Comparison of ENCODE assay signal across 9 mouse cellular contexts in the genomic region with DNA sequence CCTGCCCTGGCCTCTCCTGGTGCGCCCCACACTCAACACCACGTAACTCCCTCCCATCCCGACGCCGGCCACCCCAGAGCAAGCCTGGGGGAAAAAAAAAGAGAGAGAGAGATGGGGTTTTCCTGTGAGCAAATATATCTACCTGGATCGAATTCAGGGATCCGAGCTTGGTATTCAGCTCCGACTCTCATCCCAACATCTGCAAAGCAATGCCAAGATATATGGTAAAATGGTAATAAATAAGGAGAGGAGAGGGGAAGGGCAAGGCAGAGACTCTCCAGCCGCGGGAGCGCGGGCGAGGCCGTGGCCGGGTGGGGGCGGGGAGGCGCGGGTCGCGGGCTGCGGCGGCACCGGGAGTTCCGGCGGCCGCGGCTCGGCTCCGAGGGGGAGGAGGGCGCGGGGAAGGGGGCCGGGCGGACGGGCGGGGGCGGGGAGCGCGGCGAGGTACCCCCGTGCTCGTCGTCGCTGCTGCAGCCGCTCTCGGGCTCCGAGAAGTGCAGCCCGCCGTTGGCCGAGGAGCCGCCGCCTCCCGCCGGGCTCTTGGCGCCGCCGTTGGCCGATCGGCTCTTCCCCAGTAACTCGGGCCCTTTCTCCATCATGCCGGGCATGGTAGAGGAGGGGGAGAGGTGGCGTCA. TPM values are rescaled to one million over a fixed set of nuclear protein-coding genes. Genes with fewer than 3 reads are reported as not detected.
A peak's percentile ranks its signal among the peaks of the same experiment; 100 is the strongest.
DNase-seq lines count a peak whose midpoint lies in the region; ATAC-seq and TF ChIP-seq lines count a peak whose summit lies in the region.
"Had no signal": no experiment of that assay in that cellular context is flagged by ENCODE, and none has a peak within 500 bp of the region (broad histone marks: within the 10 kb centered on the region; RNA-seq: fewer than 3 reads in every experiment).

No protein-coding gene starts in this region.

- no peaks in the 10 kb centered on the region for H3K9me3 ChIP-seq in heart, embryonic 10.5 days
- no peaks in the 10 kb centered on the region for H3K9me3 ChIP-seq in hindbrain, embryonic 10.5 days
- no peaks in the 10 kb centered on the region for H3K9me3 ChIP-seq in liver, embryonic 16.5 days (replicated peaks; ENCODE audit: control insufficient read depth, low read length)

- peak overlapping the region; percentile 99 for H3K27ac ChIP-seq in heart, embryonic 10.5 days
- peak overlapping the region; percentile 97 for H3K27ac ChIP-seq in hindbrain, embryonic 10.5 days
- H3K27ac ChIP-seq in liver, embryonic 16.5 days (ENCODE audit: low read length), result peak overlapping the region; percentile 85
- peak overlapping the region; percentile 89 for H3K27ac ChIP-seq in small intestine, adult 2 months (ENCODE audit: insufficient read depth, low read depth, low read length)

- H3K9ac ChIP-seq in liver, embryonic 16.5 days (ENCODE audit: low read depth, low read length), result peak overlapping the region; percentile 92

- no peaks in the 10 kb centered on the region for H3K36me3 ChIP-seq in heart, embryonic 10.5 days
- H3K36me3 ChIP-seq in hindbrain, embryonic 10.5 days, result no peaks in the 10 kb centered on the region
- H3K36me3 ChIP-seq in liver, embryonic 16.5 days (ENCODE audit: control insufficient read depth, insufficient read depth), result no peaks in the 10 kb centered on the region
- H3K36me3 ChIP-seq in small intestine, adult 2 months (ENCODE audit: control insufficient read depth, insufficient read depth, low read length), result peaks cover 3% of the 10 kb centered on the region; the same call in 1 of the 2 replicates

- peak; percentile 1 for ATAC-seq in CD4-positive, CD25-positive, alpha-beta regulatory T cell, adult 4 months
- peak; percentile 23 for ATAC-seq in liver, embryonic 16.5 days (ENCODE audit: low read depth)

- TF ChIP-seq POLR2A in small intestine, adult 2 months (IDR thresholded peaks at IDR 0.05; ENCODE audit: low read depth, low read length), result 0 out of 2 replicates have a peak, but pooled peaks have one; percentile 36

- peak; percentile 78 for DNase-seq in heart, embryonic 10.5 days (ENCODE audit: low spot score)
- no peak for DNase-seq in heart, postnatal 4 days
- DNase-seq in adrenal gland, postnatal 4 days (ENCODE audit: low spot score in 2 of 2), result peak; percentile 10 to 21
- DNase-seq in hindbrain, embryonic 10.5 days (ENCODE audit: low spot score), result peak; percentile 62
- DNase-seq in B cell, adult 2 months, result no peak

- H3K4me1 ChIP-seq in heart, embryonic 10.5 days, result peaks cover 17% of the 10 kb centered on the region
- peaks cover 23% of the 10 kb centered on the region for H3K4me1 ChIP-seq in hindbrain, embryonic 10.5 days (replicated peaks)
- H3K4me1 ChIP-seq in liver, embryonic 16.5 days (ENCODE audit: control insufficient read depth, low read depth, low read length), result peaks cover 17% of the 10 kb centered on the region
- H3K4me1 ChIP-seq in small intestine, adult 2 months (ENCODE audit: control insufficient read depth, insufficient read depth, insufficient read length, low read length), result no peaks in the 10 kb centered on the region

- H3K4me2 ChIP-seq in liver, embryonic 16.5 days (ENCODE audit: low read depth, low read length), result peak overlapping the region; percentile 99

- TF ChIP-seq CTCF in small intestine, adult 2 months (IDR thresholded peaks at IDR 0.05; ENCODE audit: extremely low read depth, insufficient read length, insufficient replicate concordance, low read depth, low read length), result no peak

- H3K27me3 ChIP-seq in heart, embryonic 10.5 days (ENCODE audit: insufficient read depth, poor library complexity, severe bottlenecking), result no peaks in the 10 kb centered on the region
- H3K27me3 ChIP-seq in hindbrain, embryonic 10.5 days (ENCODE audit: insufficient read depth, poor library complexity, severe bottlenecking), result no peaks in the 10 kb centered on the region
- H3K27me3 ChIP-seq in liver, embryonic 16.5 days (ENCODE audit: control insufficient read depth, insufficient read depth, low read depth, low read length), result no peaks in the 10 kb centered on the region
- H3K27me3 ChIP-seq in small intestine, adult 2 months (ENCODE audit: control insufficient read depth, insufficient read depth, low read length), result no peaks in the 10 kb centered on the region

- WGBS in heart, embryonic 10.5 days, result under 1% methylated on average over 42 of the region's 61 CpGs
- WGBS in hindbrain, embryonic 10.5 days, result 1% methylated on average over 49 of the region's 61 CpGs
- under 1% methylated on average over 39 of the region's 61 CpGs for WGBS in liver, embryonic 16.5 days (ENCODE audit: insufficient replicate concordance)
- under 1% methylated on average over 47 of the region's 61 CpGs for WGBS in small intestine, adult 2 months

- peak overlapping the region; percentile 91 for H3K4me3 ChIP-seq in heart, embryonic 10.5 days
- H3K4me3 ChIP-seq in hindbrain, embryonic 10.5 days, result peak overlapping the region; percentile 78
- peak overlapping the region; percentile 96 for H3K4me3 ChIP-seq in liver, embryonic 16.5 days (ENCODE audit: low read depth, low read length)
- H3K4me3 ChIP-seq in small intestine, adult 2 months (ENCODE audit: low read depth, low read length), result peak overlapping the region; percentile 95

RNA-seq across cellular contexts. Expression of gene Rcor3, which starts 0.5 kb away (rescaled TPM):
- polyA plus RNA-seq in heart, embryonic 10.5 days (2016; fragmentation: Nextera tagmentation; extraction: Ambion mirVana), result 21.7 and 25.4 TPM in 2 replicates
- 10 to 100 TPM; 43.7 to 48.1 TPM for total RNA-seq in heart, postnatal 4 days (2021)
- polyA plus RNA-seq in CD4-positive, CD25-positive, alpha-beta regulatory T cell, adult 4 months (2017; shearing (Covaris generic)), result 10 to 100 TPM; 13.1 to 16.2 TPM
- total RNA-seq in adrenal gland, postnatal 4 days (2021), result 10 to 100 TPM; 50.1 to 50.4 TPM
- polyA plus RNA-seq in hindbrain, embryonic 10.5 days (2016; fragmentation: Nextera tagmentation; extraction: Ambion mirVana), result 14.3 and 15.1 TPM in 2 replicates
- polyA plus RNA-seq in liver, embryonic 16.5 days (2015; fragmentation: Nextera tagmentation; extraction: Ambion mirVana), result 7.0 and 8.6 TPM in 2 replicates
- 19.9 and 38.0 TPM in 2 replicates for polyA plus RNA-seq in small intestine, adult 2 months (2012; rRNA removed)

RNA-seq across cellular contexts. Expression of gene Traf5, which starts 45.0 kb away (rescaled TPM):
- 6.3 and 8.5 TPM in 2 replicates for polyA plus RNA-seq in heart, embryonic 10.5 days (2016; fragmentation: Nextera tagmentation; extraction: Ambion mirVana)
- 10 to 100 TPM; 15.0 to 22.4 TPM for total RNA-seq in heart, postnatal 4 days (2021)
- 10 to 100 TPM; 67.5 to 87.0 TPM for polyA plus RNA-seq in CD4-positive, CD25-positive, alpha-beta regulatory T cell, adult 4 months (2017; shearing (Covaris generic))
- total RNA-seq in adrenal gland, postnatal 4 days (2021), result 10 to 100 TPM; 10.7 to 10.8 TPM
- 2.4 and 5.6 TPM in 2 replicates for polyA plus RNA-seq in hindbrain, embryonic 10.5 days (2016; fragmentation: Nextera tagmentation; extraction: Ambion mirVana)
- polyA plus RNA-seq in liver, embryonic 16.5 days (2015; fragmentation: Nextera tagmentation; extraction: Ambion mirVana), result 4.9 and 5.3 TPM in 2 replicates
- polyA plus RNA-seq in small intestine, adult 2 months (2012; rRNA removed), result 5.0 and 9.7 TPM in 2 replicates

RNA-seq across cellular contexts. Expression of gene Kcnh1, which starts 53.2 kb away (rescaled TPM):
- polyA plus RNA-seq in heart, embryonic 10.5 days (2016; fragmentation: Nextera tagmentation; extraction: Ambion mirVana), result 0.14 TPM in 2 replicates
- total RNA-seq in heart, postnatal 4 days (2021), result under 1 TPM; 0.29 to 0.38 TPM
- not detected for polyA plus RNA-seq in CD4-positive, CD25-positive, alpha-beta regulatory T cell, adult 4 months (2017; shearing (Covaris generic))
- total RNA-seq in adrenal gland, postnatal 4 days (2021), result 1 to 10 TPM in 1 of 2 experiments, under 1 TPM in 1; 0.48 to 1.3 TPM
- 0.84 and 1.4 TPM in 2 replicates for polyA plus RNA-seq in hindbrain, embryonic 10.5 days (2016; fragmentation: Nextera tagmentation; extraction: Ambion mirVana)
- polyA plus RNA-seq in liver, embryonic 16.5 days (2015; fragmentation: Nextera tagmentation; extraction: Ambion mirVana), result not detected in 2 replicates
- 0.08 and 0.14 TPM in 2 replicates for polyA plus RNA-seq in small intestine, adult 2 months (2012; rRNA removed)
- total RNA-seq: neutrophil, adult 5-6 weeks had no signal

Comparison
In these comparisons a context has a peak if more than half of its experiments do, and no peak if none do; other contexts are left out.
1. DNase-seq: peak in heart, embryonic 10.5 days (single experiment), adrenal gland, postnatal 4 days (2 of 2) and hindbrain, embryonic 10.5 days (single experiment); none in heart, postnatal 4 days (single experiment) and B cell, adult 2 months (0 of 2).
2. Peak in every context shown above with its lines, with median percentiles within 50 percentile points of each other: H3K27ac ChIP-seq and H3K4me3 ChIP-seq.